Mouse (Mus musculus): ENCODE measurements around the gene Fstl5.
"Not testable (repeated sequence)": the region's sequence is repeated elsewhere in the genome, so short reads cannot be mapped to it uniquely, and the experiment has no call there.

The Fstl5 gene

GRCm38 (mm10) chr3:76074060-76074707 lies at the start of gene Fstl5:
Fstl5 (plus strand) TSS chr3:76074270.
- peak in 1 of 2 experiments; percentile 59 for DNase-seq (ENCODE audit: low spot score in 2 of 2)

- no peak for DNase-seq (ENCODE audit: low spot score in 2 of 2)
Measured at GRCm38 (mm10) chr3:76025523-76025922, 48.5 kb upstream of the Fstl5 start.

GRCm38 (mm10) chr3:76051124-76051523 lies 22.9 kb upstream of the Fstl5 start:
- no peak for DNase-seq (ENCODE audit: low spot score in 2 of 2)

DNA sequence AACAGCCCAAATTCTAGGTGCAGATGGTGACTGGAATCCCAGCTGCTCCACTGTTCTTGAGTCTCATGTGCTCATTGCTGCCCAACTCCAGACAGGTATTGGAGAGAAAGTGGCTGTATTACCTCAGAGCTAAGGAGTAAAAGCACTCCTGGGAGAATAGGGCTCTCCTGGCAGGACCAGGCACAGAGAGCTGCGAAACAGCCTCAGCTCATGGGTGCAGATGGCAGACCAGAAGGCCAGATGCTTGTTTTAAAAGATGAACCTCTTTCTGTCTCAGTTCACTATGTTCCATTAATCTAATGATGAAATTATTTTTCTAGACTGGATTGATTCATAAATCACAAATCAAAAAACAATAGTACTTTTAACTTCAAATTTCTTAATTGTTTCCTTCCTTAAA lies 12.1 kb upstream of the Fstl5 start:
- no peak for DNase-seq (ENCODE audit: low spot score in 2 of 2)

DNA sequence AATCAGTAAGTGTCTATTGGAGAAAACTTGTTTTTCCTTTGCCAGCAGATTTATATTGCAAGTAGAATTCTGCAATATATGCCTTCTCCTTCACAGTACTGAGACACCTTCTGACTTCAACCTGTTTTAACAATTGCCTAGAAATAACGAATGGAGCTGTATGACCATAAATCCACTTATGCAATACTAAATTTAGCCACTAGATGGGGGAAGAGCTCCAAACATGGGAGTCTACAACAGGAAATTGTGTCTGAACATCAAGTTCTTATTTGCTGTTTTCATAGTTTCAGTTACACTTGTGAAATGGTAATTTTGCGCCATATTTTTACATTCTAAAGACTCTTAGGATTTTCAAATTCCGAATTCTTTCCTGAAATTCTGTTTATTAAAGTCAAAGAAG lies 6.2 kb upstream of the Fstl5 start:
- DNase-seq (ENCODE audit: low spot score in 2 of 2), result no peak

- no peak for DNase-seq (ENCODE audit: low spot score in 2 of 2)
Measured at GRCm38 (mm10) chr3:76072826-76073225, 1.2 kb upstream of the Fstl5 start.

- DNase-seq (ENCODE audit: low spot score in 2 of 2), result no peak
Measured at GRCm38 (mm10) chr3:76140445-76140844, 66.4 kb downstream of the Fstl5 start.

DNA sequence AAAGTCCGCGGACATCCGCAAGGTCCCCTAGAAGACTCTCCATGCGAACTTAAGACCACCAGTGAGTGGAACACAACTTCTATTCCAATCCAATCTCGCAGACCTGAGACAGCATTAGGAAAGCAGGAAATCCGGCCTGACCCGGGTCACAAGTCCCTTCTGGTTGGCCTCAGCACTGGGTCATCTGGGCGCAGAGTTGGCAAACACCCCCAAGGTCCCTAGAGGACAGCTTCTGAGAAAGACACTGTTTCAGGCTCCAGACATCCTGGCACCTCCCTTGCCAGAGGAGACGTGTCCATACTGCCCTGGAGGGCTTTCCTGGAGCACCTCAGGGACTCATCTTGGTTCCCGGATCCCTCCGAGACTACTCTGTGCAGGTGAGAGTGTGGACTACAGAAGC lies 73.8 kb downstream of the Fstl5 start:
- no peak for DNase-seq (ENCODE audit: low spot score in 2 of 2)

- DNase-seq (ENCODE audit: low spot score in 2 of 2), result no peak
Measured at GRCm38 (mm10) chr3:76238834-76239233, 164.8 kb downstream of the Fstl5 start.

DNA sequence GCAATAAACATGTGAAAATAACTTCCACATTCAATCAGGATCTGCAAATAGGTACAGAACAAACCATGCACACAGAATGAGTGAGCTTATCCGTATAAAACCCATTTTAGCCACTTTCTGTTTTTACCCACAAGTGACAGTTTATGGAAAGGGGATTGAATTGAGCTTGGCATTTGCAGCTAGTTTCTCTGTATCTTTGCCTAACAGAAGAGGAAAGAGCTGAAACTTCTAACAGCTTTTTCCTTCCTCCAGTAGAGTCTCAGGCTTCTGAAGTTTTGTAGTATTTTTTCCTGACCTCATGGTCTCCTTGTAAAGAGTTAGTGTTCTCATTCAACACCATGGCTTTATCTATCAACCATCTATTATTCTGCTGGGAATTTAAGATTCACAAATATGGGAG lies 177.3 kb downstream of the Fstl5 start:
- no peak for DNase-seq (ENCODE audit: low spot score in 2 of 2)

DNA sequence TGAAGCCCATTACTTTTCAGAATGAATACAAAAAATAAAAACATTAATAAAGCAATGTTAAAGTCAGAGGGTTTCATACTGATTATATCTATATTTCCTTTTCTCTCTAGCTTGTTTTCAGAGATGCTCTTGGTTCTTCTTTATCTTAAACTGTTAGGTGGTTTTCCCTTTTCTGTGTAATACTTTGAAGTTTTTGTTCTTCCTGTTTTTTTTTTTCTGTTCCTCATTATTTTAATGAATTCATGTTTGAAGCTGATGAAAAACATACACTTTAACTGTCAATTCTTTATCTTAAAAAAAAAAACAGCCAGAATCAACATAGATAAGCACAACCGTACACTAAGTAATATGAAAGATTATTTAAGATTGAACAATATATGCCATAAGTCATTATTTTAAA lies 218.9 kb downstream of the Fstl5 start:
- no peak for DNase-seq (ENCODE audit: low spot score in 2 of 2)

GRCm38 (mm10) chr3:76294394-76294793 lies 220.3 kb downstream of the Fstl5 start:
- DNase-seq (ENCODE audit: low spot score in 2 of 2), result no peak

DNA sequence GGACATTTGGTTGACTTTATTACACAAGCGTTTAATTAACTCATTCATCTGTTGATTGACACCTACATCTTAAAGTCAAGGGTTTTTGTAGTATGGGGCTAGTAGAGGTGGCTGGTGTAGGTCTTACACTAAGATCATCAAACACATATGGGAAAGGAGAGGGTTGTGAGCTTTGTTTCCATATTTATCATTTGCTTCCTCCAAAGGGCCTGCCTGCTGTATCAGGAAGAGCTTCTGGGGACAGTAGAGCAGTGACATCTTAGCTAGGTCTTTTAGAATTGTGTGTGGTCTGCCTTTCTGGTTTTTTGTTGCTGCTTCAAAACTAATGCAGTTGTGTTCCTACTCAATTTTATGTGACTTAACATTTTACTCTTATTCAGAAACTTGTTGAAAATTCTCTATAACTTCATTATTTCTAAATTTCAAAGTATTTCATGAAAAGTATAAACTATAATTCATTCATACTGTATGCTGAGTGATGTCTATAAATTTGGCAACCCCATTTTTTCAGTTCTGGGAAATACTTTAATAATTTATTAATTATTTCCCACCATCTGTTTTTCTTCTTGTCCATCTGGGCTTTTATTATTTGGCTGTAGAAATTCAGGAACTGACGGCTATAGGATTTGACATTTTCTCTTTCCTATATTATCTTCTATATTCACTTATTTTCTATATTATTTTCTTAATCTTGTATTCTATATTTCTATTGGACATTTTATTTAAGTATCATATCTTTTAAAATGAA lies 227.1 kb downstream of the Fstl5 start:
- no peak for DNase-seq (ENCODE audit: low spot score in 2 of 2)

DNA sequence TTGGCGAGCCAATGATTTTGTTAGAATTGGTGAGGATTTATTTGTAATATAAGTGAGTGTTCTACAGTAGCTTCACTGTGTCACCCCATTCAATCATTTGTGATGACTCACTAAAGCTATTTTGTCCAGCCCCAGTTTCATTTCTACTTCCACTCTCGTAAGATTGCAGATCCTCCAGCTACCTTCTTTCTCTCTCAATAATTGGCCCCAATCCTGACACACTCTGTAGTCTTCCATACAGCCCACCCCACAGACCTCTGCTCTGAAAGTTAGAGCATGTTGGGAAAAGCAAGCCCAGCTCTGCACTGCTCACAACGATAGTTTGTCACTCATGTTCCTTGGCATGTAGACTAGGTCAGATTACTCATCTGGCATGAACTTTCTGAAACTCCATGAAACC lies 242.9 kb downstream of the Fstl5 start:
- no peak for DNase-seq (ENCODE audit: low spot score in 2 of 2)

DNA sequence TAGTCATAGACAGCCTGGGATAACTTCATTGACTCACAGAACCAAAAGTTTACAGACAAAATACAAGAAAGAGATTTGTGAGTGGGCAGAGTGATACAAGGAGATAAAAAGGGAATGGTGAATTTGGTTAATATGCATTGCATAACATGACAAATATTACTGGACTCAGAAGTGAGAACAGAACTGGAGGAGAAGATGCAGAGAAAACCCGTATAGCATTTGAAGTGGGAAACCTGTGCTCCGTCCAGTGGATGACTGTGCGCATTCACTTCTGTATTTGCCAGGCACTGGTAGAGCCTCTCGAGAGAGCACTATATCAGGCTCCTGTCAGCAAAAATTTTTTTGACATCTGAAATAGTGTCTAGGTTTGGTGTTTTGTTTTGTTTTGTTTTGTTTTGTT lies 245.5 kb downstream of the Fstl5 start:
- no peak for DNase-seq (ENCODE audit: low spot score in 2 of 2)

GRCm38 (mm10) chr3:76322431-76322830 lies 248.4 kb downstream of the Fstl5 start:
- no peak for DNase-seq (ENCODE audit: low spot score in 2 of 2)

DNA sequence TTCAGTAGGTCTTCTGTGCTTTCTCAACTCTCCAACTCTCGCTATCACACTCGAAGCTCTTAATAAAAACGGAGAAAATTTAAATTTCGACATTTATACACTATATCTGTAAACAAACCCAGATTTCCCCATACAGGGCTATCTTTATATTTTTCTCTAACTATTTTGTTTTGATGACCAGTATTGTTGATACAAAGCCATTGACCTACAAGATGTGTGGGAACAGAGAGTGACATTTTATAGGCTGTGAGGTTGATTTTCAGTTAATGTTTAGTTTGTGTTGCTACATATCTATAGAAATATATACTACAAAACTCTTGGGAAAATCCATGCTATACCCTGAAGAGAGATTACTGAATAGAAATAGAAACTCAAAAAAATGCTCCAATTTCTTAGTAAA lies 262.9 kb downstream of the Fstl5 start:
- DNase-seq (ENCODE audit: low spot score in 2 of 2), result no peak

DNA sequence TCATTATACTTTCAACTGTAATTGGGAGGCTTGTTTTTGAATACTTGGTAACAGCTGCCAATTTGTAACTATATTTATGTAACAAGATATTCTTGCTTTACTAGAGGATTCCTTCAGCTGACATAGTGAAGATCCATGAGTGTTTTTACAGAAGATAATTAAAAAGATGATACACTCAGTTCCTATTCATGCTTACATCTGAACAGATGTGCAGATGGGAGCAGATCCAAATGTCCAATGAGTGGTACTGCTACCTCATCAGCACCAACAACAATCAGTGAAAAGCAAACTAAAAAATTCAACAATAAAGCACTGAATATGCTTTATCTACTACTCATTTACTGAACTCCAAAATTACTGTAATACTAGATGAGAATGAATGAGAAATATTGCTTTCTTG lies 292.9 kb downstream of the Fstl5 start:
- DNase-seq (ENCODE audit: low spot score in 2 of 2), result no peak

GRCm38 (mm10) chr3:76369910-76370309 lies 295.8 kb downstream of the Fstl5 start:
- no peak for DNase-seq (ENCODE audit: low spot score in 2 of 2)

DNA sequence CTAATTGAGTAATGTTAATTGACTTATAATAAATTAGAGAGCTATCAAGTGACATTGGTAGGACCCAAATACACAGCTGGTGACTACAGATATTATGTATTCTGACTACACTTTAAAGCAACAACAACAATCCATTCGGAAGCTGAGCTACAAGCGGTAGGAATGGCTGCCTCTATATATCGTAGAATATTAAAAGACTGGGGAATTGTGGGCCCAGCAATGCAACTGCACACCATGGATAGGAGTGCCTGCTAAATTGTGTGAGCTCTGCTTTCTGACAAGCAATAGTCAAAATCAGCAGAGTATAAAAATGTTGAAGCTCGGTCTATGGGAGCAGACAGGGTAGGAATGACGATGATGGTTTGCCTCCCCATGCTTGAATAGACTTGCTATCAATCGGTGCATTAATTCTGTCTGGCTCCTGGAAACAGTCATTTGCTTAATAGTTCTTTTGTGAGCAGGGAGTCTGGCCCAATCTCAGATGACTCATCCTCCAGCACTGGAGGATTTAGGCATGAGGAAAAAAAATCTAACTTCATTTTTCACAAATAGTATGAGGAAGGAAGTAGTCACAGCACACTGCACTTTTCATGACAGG lies 354.8 kb downstream of the Fstl5 start:
- DNase-seq (ENCODE audit: low spot score in 2 of 2), result no peak

GRCm38 (mm10) chr3:76467229-76467874 lies 393.3 kb downstream of the Fstl5 start:
- no peak for DNase-seq (ENCODE audit: low spot score in 2 of 2)

DNA sequence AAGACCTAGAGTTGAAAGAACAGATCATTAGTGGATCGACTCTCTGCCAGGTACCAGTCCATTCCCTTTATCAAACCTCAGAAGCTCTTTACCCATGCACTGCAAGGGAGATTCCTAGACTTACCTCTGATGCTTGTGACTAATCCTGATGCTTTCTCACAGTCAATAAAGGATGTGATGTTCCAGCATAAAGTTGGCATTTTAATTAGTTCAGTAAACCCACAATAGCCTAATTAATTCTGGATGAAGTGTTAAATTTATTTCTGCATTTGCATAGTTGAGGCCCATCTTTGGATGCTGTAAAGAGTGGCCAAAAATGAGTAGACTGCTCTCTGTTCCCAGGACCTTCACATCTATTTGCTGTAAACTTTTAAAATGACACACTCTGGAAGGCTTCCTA lies 394.1 kb downstream of the Fstl5 start:
- DNase-seq (ENCODE audit: low spot score in 2 of 2), result no peak

DNA sequence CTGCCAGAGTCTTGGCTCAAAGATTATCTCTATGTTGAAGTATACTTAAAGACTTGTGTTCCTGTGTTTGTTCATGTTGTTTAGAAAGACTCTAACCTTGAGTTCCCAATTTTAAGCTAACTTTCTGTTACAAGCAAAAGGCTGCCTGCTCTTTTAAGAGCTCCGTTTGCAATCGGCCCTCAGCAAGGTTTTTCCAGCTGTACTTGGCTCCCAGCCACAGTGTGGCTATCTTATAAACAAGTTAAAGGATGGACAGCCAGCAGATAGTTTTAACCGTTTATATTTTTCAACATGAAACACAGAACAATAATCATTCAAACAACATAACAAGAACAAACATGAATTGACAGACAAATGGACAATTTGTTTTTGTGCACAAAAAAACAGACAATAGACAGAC lies 433.8 kb downstream of the Fstl5 start:
- not testable (repeated sequence) for DNase-seq (ENCODE audit: low spot score in 2 of 2)
